Mouse (Mus musculus) liver, adult 2 months (tissue): ENCODE measurements around the gene Kif19a.

Source experiments
- CTCF ChIP-seq: fragments of 200-500 bp; IDR thresholded peaks from 2 replicates; pipeline ENCODE4 v1.5.1; 2011; ENCODE audit warnings: low read depth, low read length, control low read depth
- POLR2A ChIP-seq: fragments of 200-500 bp; IDR thresholded peaks from 2 replicates; pipeline ENCODE4 v1.6.1; 2011; ENCODE audit warnings: low read length, control low read depth; ENCODE audit not compliant: insufficient read depth; ENCODE audit errors: extremely low read depth

GRCm38 (mm10) chr11:114723030-114723429, 42.2 kb upstream of the Kif19a start:
- TF ChIP-seq POLR2A (no peak), CTCF (no peak)
